Mouse (Mus musculus) T-cell, adult 2 months (primary cell): ENCODE results near the gene Olfr178.

Experiments
- DNase-seq: peaks from one replicate; pipeline ENCODE4 v3.0.0; 2022; ENCODE audit warnings: low spot score

Gene Olfr178

DNA sequence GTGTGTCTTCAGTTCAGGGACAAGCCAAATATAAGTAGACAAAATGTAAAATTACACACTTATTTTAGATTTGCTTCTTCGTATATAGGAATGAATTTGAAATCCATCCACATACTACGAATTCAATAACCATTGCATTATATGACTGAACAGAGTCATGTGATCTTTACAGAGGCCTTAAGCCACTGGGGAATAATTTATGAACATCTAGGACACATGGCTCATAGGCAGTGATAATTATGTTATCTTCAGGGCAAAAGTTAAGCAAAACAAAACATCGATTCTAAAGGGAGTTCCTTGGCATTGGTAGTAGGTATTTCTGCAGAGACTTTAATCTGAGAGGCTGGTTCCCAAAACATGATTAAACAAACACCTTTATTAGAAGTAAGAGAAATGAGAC, at the start of gene Olfr178:
Gene Olfr178, minus strand, starts transcription at position 101 of the 400 bp plus-strand sequence.
- no peak for DNase-seq

GRCm38 (mm10) chr16:58929292-58929691, 37.4 kb upstream of the Olfr178 start, which contains the start of gene Olfr180:
Olfr180 (minus strand) TSS chr16:58929392.
- no peak for DNase-seq

DNA sequence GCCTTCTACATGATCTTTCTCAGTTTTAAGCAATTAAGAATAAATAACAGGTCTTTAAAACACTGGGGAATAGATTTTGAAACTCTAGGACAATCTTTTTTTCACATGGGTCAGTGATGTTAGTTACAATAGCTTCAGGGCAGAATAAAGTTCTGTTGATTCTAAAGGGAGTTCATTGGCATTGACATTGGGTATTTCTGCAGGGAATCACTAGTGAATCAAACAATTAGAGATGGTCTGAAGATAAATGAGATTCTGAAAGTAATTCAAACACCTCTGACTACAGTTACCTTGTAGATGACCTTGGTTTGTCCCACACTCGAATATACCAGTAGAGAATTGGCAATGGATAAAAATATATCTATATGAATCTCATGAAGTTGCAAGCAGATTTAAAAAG, 36.8 kb upstream of the Olfr178 start, which contains the start of gene Olfr181:
Gene Olfr181, minus strand, starts transcription at position 101 of the 400 bp plus-strand sequence.
- no peak for DNase-seq

- DNase-seq, result no peak
Measured at GRCm38 (mm10) chr16:58884416-58884815, 7.4 kb downstream of the Olfr178 start.

DNA sequence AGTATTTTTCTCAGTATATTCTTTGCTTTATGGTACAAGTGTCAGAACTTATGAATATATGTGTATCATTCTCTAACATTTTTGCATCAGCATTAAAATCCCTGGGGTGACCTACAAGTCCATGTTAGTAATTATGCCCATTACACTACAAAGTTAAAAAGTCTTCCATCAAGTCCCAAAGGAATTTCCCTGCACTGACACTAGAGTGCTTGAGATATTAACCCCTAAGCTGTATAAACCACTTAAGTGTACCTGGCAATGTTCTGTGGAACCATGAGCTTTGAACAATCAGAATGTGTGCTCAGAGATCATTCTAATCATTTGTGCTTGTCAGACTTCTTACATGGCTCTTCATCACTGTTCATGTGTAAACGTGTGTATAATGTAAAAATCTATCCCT, 17.2 kb downstream of the Olfr178 start, which contains the start of gene Olfr177:
Gene Olfr177, minus strand, starts transcription at position 101 of the 400 bp plus-strand sequence.
- no peak for DNase-seq

- no peak for DNase-seq
Measured at GRCm38 (mm10) chr16:58861479-58861878, 30.4 kb downstream of the Olfr178 start.

DNA sequence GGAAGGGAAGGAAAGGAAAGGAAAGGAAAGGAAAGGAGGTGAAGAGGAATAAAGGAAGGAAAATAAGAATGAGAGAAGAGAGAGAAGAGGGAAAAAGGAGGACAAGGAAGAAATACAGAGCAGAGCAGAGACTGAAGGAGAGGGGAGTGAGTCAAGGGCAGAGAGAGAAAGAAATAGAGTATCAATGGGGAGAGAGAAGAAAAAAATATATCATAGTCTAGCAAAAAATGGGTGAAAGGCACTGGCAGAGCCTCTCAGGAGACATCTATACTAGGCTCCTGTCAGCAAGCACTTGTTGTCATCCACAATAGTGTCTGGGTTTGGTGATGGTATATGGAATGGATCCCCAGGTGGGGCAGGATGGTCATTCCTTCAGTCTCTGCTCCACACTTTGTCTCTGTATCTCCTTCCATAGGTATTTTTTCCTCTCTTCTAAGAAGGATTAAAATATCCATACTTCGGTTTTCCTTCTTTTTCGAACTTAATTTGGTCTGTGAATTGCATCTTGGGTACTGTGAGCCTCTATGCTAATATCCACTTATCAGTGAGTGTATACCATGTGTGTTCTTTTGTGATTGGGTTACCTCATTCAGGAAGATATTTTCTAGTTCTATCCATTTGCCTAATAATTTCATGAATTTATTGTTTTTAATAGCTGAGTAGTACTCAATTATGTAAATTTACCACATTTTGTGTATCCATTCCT, 31.7 kb downstream of the Olfr178 start:
- DNase-seq, result no peak
